Mouse (Mus musculus) forebrain, embryonic 14.5 days (tissue): ENCODE data around the gene Insrr. TPM values are rescaled to one million over a fixed set of nuclear protein-coding genes. Genes with fewer than 3 reads are reported as not detected.
"Not testable (repeated sequence)": the region's sequence is repeated elsewhere in the genome, so short reads cannot be mapped to it uniquely, and the experiment has no call there.

ENCODE experiments used
- ATAC-seq: fragments of 200-750 bp; cut with Nextera tagmentation; 2 replicates; pipeline ENCODE4 v1.8.0; 2017; ENCODE audit warnings: mild to moderate bottlenecking, moderate library complexity
- DNase-seq: peaks from one replicate; pipeline ENCODE4 v3.0.0-alpha.2; 2015; ENCODE audit warnings: low spot score
- H3K27ac ChIP-seq: fragments of 300-500 bp; sonication (generic); 2 replicates; pipeline ENCODE4 v1.5.1; 2014; ENCODE audit warnings: low read depth, mild to moderate bottlenecking, control low read depth, low read length, moderate library complexity
- H3K27me3 ChIP-seq: fragments of 300-500 bp; sonication (generic); replicated peaks from 2 replicates; pipeline ENCODE4 v1.6.1; 2014; ENCODE audit warnings: low read length, control low read depth, mixed read lengths; ENCODE audit not compliant: control insufficient read depth, insufficient read depth
- H3K36me3 ChIP-seq: fragments of 300-500 bp; sonication (generic); 2 replicates; pipeline ENCODE4 v1.6.1; 2014; ENCODE audit warnings: low read length, control low read depth; ENCODE audit not compliant: control insufficient read depth, insufficient read depth
- H3K4me1 ChIP-seq: fragments of 300-500 bp; sonication (generic); 2 replicates; pipeline ENCODE4 v1.6.1; 2014; ENCODE audit warnings: antibody characterized with exemption, low read length, control low read depth; ENCODE audit not compliant: control insufficient read depth, insufficient read depth
- H3K4me2 ChIP-seq: fragments of 300-500 bp; sonication (generic); 2 replicates; pipeline ENCODE4 v1.6.1; 2014; ENCODE audit warnings: mild to moderate bottlenecking, control low read depth, low read length
- H3K4me3 ChIP-seq: fragments of 300-500 bp; sonication (generic); 2 replicates; pipeline ENCODE4 v1.5.1; 2014; ENCODE audit warnings: low read depth, low read length, control low read depth
- H3K9ac ChIP-seq: fragments of 300-500 bp; sonication (generic); 2 replicates; pipeline ENCODE4 v1.6.1; 2014; ENCODE audit warnings: mild to moderate bottlenecking, low read length, control low read depth, moderate library complexity
- H3K9me3 ChIP-seq: fragments of 300-500 bp; sonication (generic); replicated peaks from 2 replicates; pipeline ENCODE4 v1.6.1; 2016; ENCODE audit warnings: low read length, control low read depth, mixed read lengths; ENCODE audit not compliant: control insufficient read depth
- WGBS: fragments of 180-500 bp; shearing (Covaris S2); extraction: QIAGEN DNeasy Blood & Tissue Kit; methylation state at CpG from one replicate; pipeline ENCODE4 v1.1.7; 2014; 5-methylcytosine and 5-hydroxymethylcytosine counted together
- polyA plus RNA-seq: library from polyadenylated mRNA; unstranded; fragments of >200 nt; fragmentation: Nextera tagmentation; extraction: Ambion mirVana; gene quantifications from 2 replicates; pipeline ENCODE4 v1.2.1, GENCODE M21; 2014

Gene Insrr
- polyA plus RNA-seq, 1 experiment from 2014 or later, result 0.66 TPM

- no peak overlapping the region for H3K9ac ChIP-seq
- no peak overlapping the region for H3K4me2 ChIP-seq
- H3K4me3 ChIP-seq, result no peak overlapping the region
- H3K27me3 ChIP-seq, result peaks cover 33% of the 10 kb centered on the region
- H3K9me3 ChIP-seq, result no peaks in the 10 kb centered on the region
- no peak overlapping the region for H3K27ac ChIP-seq
- WGBS, result 84% methylated on average over 8 of the region's 8 CpGs
- H3K36me3 ChIP-seq, result no peaks in the 10 kb centered on the region
- 0 out of 2 replicates have a peak, but pooled peaks cover 3% of the 10 kb centered on the region for H3K4me1 ChIP-seq
- ATAC-seq, result no peak
- no peak for DNase-seq
These were observed 14.5 kb downstream of the Insrr start for GRCm38 (mm10) chr3:87811297-87811696.

DNA sequence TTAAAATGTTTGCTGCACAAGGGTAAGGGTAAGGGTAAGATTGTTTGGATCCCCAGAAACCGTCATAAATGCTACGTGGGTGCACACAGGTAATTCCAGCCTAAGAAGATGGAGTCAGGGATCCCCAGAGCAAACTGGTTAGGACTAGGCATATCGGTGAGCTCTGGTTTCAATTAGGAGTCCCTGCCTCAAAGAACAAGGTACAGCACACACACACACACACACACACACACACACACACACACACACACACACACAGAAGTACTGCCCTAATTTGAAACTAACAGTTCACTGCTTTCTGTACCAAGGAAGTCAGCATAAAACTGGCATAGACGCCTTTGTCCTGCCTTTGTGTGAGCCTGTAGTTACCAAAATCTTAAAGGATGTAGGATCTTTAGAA lies 15.7 kb downstream of the Insrr start:
- Histone ChIP-seq H3K27me3 (peaks cover 33% of the 10 kb centered on the region), H3K4me3 (no peak overlapping the region), H3K4me2 (no peak overlapping the region), H3K9ac (no peak overlapping the region), H3K9me3 (no peaks in the 10 kb centered on the region), H3K36me3 (no peaks in the 10 kb centered on the region), H3K27ac (no peak overlapping the region), H3K4me1 (0 out of 2 replicates have a peak, but pooled peaks cover 3% of the 10 kb centered on the region)
- DNase-seq (no peak), ATAC-seq (no peak)
- 81% methylated on average over 4 of the region's 4 CpGs for WGBS

- WGBS, result 70% methylated on average over 10 of the region's 10 CpGs
- Histone ChIP-seq H3K36me3 (no peaks in the 10 kb centered on the region), H3K4me3 (no peak overlapping the region), H3K4me1 (0 out of 2 replicates have a peak, but pooled peaks cover 3% of the 10 kb centered on the region), H3K27ac (no peak overlapping the region), H3K9me3 (no peaks in the 10 kb centered on the region), H3K27me3 (peaks cover 32% of the 10 kb centered on the region), H3K9ac (no peak overlapping the region), H3K4me2 (no peak overlapping the region)
- DNase-seq (no peak), ATAC-seq (no peak)
These were observed 16.1 kb downstream of the Insrr start for GRCm38 (mm10) chr3:87812873-87813272.

DNA sequence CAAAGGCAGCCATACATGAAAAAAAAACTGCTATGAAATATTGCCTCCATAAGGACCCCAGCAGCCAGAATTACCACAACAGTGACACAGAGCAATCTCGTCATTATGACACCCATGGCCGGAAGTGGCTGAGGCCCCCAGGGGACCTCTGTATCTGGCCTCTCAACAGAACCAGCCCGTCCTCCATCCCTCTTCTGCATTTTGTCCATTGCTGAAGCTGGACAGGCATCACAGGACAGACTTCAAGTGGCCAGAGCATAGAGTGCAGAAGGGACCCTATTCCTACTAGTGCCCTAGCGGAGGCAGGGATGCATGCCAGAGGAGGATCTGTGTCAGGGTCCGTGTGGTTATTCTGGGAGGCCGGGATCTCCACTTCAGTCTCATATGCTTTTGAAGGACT lies 19.4 kb downstream of the Insrr start:
- Histone ChIP-seq H3K4me2 (peak overlapping the region; percentile 4; the same call in 1 of the 2 replicates), H3K9me3 (no peaks in the 10 kb centered on the region), H3K27me3 (peaks cover 2% of the 10 kb centered on the region), H3K9ac (no peak overlapping the region), H3K4me1 (no peaks in the 10 kb centered on the region), H3K36me3 (no peaks in the 10 kb centered on the region), H3K4me3 (no peak overlapping the region), H3K27ac (no peak overlapping the region)
- DNase-seq (no peak), ATAC-seq (no peak; the same call in 1 of the 2 replicates)
- WGBS, result 71% methylated on average over 6 of the region's 6 CpGs

DNA sequence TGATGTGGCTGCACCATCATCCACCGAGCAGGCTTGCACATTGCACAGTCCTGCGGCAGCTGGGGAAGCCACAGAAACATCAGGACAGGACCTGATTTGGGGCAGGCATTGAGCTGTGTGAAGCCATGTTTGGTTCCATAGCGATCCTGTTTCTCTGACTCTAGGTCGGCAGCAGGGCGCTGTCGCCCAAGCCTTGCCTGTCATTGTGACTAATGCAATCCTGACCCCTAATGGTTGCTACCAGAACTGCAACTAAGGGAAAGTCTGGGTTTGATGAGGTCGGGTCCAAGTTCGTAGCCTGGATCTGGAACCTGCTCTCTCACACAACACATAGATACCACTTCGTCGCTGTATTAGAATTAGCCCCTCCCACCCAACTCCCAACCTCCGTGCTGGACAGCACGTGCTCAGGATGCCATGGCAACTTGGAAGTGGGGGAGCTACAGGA lies 19.9 kb downstream of the Insrr start:
- ATAC-seq (peak; percentile 52), DNase-seq (peak; percentile 90)
- WGBS, result 9% methylated on average over 12 of the region's 12 CpGs
- H3K9me3 ChIP-seq, result no peaks in the 10 kb centered on the region
- H3K4me3 ChIP-seq, result no peak overlapping the region
- H3K27me3 ChIP-seq, result no peaks in the 10 kb centered on the region; the same call in 1 of the 2 replicates
- H3K4me2 ChIP-seq, result peak overlapping the region; percentile 4; the same call in 1 of the 2 replicates
- no peak overlapping the region for H3K9ac ChIP-seq
- H3K4me1 ChIP-seq, result no peaks in the 10 kb centered on the region
- no peak overlapping the region for H3K27ac ChIP-seq
- H3K36me3 ChIP-seq, result no peaks in the 10 kb centered on the region

DNA sequence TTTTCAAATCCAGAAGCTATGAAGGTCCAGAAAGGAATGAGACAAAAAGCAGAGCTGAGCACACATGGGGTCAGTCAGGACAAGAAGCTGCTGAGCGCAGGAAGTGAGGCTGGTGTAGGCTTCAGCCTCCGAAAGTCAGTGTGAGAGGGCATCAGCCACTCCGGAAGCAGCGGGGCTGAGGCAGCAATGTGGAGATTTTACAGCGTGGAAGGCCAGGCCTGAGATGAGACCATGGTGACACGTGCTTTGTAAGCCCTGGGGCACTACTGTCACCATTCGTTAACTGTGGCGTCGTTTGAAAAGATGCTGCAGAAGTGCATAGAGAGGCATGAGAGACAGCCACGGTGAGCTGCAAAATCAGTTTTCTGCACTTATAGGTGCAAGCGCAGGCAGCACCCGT lies 21.5 kb downstream of the Insrr start:
- H3K4me1 ChIP-seq, result no peaks in the 10 kb centered on the region
- no peaks in the 10 kb centered on the region for H3K9me3 ChIP-seq
- no peaks in the 10 kb centered on the region for H3K36me3 ChIP-seq
- no peak for ATAC-seq
- H3K9ac ChIP-seq, result no peak overlapping the region
- H3K4me3 ChIP-seq, result no peak overlapping the region
- no peak overlapping the region for H3K4me2 ChIP-seq
- DNase-seq, result no peak
- WGBS, result 69% methylated on average over 12 of the region's 12 CpGs
- no peak overlapping the region for H3K27ac ChIP-seq
- H3K27me3 ChIP-seq, result no peaks in the 10 kb centered on the region; the same call in 1 of the 2 replicates

GRCm38 (mm10) chr3:87824206-87824605 lies 27.5 kb downstream of the Insrr start, which contains the start of gene Pear1:
Gene Pear1, minus strand, starts transcription at chr3:87824306.
- H3K36me3 ChIP-seq, H3K4me2 ChIP-seq, ATAC-seq, H3K27me3 ChIP-seq, H3K27ac ChIP-seq, H3K4me1 ChIP-seq, H3K9me3 ChIP-seq, H3K4me3 ChIP-seq, DNase-seq, H3K9ac ChIP-seq: not testable (repeated sequence)
- WGBS, result 94% methylated on average over 1 of the region's 1 CpGs

DNA sequence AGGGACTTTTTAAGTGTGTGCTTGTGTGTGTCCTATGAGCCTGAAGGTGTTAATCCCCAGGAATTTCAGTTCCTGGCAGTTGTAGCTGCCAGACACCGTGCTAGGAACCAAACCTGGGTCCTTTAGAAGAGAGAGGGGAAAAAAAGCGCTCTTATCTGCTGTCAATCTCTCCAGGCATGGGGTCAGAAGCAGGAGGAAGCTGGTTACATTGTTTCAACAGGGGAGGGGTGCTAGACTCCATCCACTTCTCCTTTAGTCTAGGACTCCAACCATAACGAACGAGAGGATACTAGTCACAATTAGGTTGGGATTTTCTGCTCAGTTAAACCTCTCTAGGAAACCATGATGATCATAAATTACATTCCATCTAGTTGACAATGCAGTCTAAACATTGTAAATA lies 31.7 kb downstream of the Insrr start:
- Histone ChIP-seq H3K4me3 (no peak overlapping the region), H3K9me3 (no peaks in the 10 kb centered on the region), H3K27ac (no peak overlapping the region), H3K9ac (no peak overlapping the region), H3K4me1 (no peaks in the 10 kb centered on the region), H3K27me3 (no peaks in the 10 kb centered on the region), H3K4me2 (no peak overlapping the region), H3K36me3 (no peaks in the 10 kb centered on the region)
- 43% methylated on average over 4 of the region's 4 CpGs for WGBS
- ATAC-seq (no peak), DNase-seq (no peak)

DNA sequence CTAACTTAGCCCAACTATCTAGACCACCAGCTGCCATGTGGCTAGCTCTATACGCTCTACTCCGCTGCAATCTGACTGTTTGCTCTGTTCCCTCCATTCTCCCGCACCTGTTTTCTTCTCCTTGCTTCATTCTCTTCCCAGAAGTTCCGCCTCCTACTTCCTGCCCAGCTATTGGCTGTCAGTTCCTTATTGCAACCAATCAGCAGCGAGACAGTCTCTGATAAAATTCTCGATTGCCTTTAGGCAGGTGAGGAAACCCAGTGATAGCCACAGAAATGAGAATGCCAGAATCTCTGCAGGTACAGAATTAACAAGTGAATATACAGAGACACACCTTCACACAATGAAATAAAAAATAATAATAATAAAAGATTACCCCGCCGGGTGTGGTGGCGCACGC lies 32.3 kb downstream of the Insrr start:
- no peak overlapping the region for H3K27ac ChIP-seq
- no peak for DNase-seq
- no peaks in the 10 kb centered on the region for H3K4me1 ChIP-seq
- no peak overlapping the region for H3K4me2 ChIP-seq
- no peak overlapping the region for H3K4me3 ChIP-seq
- H3K27me3 ChIP-seq, result no peaks in the 10 kb centered on the region
- no peaks in the 10 kb centered on the region for H3K9me3 ChIP-seq
- H3K9ac ChIP-seq, result no peak overlapping the region
- H3K36me3 ChIP-seq, result no peaks in the 10 kb centered on the region
- WGBS, result 57% methylated on average over 10 of the region's 10 CpGs
- ATAC-seq, result no peak
